Mouse (Mus musculus) cerebral cortex, adult 2 months (tissue): Measurements from ENCODE around the gene Ifit3.

Source experiments
- WGBS: fragments of 180-500 bp; shearing (Covaris S2); methylation state at CpG from one replicate; pipeline ENCODE4 v1.1.7; 2018; 5-methylcytosine and 5-hydroxymethylcytosine counted together

The Ifit3 gene

DNA sequence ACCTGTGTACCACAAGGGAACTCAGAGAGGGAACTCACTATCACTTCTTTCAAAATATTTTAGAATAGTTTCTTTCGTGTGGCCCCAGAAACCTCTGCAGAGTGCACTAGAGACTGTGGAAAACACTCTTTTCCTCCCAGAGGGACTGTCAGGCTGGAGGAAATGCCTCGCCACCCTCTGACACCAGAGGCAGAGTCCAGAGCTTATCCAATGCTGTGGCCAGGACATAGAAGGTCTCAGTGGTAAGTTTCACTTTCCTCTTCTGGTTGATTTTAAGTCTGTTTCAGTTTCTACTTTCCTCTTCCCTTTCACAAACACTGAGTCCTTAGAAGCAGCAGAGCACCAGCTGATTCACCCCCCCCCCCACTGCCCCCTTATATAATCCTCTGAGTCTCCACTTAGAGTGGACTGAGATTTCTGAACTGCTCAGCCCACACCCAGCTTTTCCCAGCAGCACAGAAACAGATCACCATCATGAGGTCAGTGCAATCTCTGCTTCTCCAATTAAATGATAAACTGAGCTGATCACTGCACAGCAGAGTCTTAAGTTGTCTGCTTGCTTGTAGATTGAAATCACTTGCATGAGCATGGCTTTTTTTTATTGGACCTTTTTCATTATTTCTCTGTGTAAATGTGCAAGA lies at the start of gene Ifit3:
Gene Ifit3 (plus strand): TSS at position 406 of the 641 bp plus-strand sequence.
- WGBS = 53% methylated on average over 2 of the region's 2 CpGs

DNA sequence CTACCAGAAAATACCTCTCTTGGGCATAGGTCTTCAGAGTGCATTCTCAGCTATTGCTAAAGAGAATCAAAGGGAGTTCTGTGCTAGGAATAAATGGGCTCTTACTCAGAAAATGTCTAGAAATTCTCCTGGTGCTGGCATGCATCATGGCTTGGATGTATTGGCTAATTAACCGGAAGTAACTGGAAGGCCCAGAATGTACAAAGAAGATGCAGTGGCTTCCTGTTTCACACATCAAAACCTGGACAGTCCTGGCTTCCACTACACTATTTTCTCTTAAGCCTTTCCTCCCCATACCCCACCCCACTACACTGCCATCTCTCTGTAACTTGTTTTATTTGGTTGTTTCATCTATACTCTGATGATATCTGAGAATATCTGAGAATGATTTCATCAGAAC lies 43.9 kb upstream of the Ifit3 start:
- WGBS = 77% methylated on average over 1 of the region's 1 CpGs

DNA sequence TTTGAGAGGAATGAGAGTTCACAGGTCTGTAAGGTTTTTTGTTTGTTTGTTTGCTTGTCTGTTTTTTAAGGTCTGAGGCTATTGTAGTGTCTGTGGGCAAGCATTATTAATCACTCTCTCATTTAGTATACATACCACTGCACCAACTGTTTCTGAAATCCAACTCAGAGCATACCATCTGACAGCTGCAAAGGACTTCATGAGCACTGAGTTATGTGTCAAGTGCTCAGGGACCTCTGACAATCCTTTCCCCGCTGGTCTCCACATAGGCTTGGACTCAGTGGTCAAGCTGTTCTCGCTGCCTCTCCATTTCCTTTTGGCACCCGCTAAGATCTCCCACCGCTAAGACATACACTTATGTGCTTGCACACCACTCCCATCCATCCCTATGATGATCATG lies 37.1 kb upstream of the Ifit3 start:
- WGBS = 91% methylated on average over 4 of the region's 4 CpGs

DNA sequence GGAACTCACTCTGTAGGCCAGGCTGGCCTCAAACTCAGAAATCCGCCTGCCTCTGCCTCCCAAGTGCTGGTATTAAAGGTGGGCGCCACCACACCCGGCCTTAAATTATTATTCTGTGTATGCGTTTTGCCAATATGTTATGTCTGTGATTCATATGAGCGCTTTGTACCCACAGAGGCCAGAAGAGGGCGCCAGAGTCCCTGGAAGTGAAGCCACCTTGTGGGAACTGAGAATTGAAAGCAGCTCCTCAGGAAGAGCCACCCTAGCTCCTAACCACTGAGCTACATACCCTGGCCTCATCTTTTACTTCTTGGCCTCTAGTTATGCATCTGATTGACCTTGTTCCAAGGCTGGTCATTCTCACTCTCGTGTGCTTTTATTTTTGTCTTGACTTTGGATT lies 35.4 kb upstream of the Ifit3 start:
- 25% methylated on average over 7 of the region's 7 CpGs for WGBS

DNA sequence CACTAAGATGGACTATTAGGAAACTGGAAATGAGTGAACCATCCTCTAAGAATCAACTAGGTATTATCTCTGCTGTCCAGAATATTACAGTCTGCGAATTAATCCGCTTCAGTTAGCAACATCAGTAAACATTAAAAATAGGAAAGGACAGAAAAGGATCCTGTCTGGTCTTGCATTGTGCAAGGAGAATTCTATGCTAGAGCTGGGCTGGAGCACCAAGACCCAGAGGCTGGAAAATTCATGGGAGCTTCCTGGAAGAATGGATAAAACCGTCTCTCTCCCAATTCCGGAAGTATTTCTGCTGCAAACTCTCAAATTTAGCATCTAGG lies 33.2 kb upstream of the Ifit3 start:
- 19% methylated on average over 4 of the region's 4 CpGs for WGBS

DNA sequence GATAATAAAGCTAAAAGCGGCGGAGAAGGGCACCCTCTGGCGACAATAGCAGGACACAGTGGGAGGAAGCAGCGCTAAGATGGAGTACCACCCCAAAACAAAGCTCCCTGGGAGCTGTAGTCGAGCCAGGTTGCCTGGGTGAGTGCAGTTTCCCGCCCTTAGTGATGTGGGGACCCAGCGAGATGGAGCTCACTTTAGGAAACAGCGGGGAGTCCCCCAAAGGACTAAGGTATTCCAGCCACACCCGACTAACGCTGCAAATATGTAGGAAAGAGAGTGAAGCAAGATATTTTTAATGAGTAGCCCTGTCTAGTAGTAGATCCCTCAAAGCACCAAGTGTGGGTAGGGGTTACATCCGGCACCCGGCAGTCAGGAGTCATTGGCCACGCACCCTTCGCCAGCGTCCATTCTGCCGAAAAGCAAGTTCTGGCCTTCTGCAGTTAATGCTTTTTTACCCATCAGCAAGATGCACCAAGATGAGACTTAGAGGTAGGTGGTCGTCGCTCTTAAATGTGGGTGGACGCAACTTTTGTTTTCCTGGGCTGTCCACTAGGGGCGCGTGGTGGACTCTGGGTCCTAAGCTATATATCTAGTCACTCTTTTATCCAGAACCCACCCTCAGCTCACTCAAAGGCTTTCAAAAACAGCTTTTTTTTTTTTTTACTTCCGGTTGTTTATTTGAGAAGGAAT lies 32.7 kb upstream of the Ifit3 start, which contains the start of gene Ifit2:
Gene Ifit2 (plus strand): TSS at position 161 of the 690 bp plus-strand sequence.
- WGBS = under 1% methylated on average over 22 of the region's 22 CpGs

DNA sequence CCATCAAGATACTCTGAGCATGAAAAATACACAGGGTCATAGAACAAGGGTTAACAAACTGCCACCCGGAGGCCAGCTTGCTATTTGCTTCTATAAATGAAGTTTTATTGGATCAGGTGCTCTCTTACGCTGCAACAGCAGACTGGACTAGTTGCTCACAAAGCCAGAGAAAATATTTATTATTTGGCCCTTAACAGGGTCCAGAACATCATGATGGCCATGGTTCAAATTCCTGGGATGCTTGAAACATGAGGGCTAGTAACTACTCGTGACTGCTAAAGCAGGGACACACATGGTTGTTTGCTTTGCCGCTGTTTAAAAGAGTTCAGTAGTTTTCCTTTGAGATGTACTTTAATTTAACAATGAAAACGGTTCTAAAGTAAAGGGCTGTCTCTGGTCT lies 31.4 kb upstream of the Ifit3 start:
- 59% methylated on average over 5 of the region's 5 CpGs for WGBS

DNA sequence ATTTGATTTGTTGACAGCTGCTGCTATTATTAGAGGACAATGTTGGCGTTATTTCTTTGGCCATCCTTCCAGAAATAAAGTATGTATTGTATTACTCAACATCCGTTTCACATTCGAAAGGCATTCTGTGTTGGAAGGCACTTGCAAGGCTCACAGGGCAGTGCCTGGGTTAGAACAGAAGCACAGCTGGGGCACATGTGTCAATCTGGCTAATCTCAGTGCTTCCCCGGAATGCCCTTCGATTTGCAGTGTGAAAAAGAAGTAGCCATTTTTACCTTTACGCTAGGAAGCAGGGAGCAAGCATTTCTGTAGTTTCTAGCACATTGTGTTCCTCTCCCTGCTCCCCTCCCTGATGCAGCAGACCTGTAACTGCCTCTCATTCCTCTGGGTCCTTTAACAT lies 30.3 kb upstream of the Ifit3 start:
- WGBS = 43% methylated on average over 6 of the region's 6 CpGs

DNA sequence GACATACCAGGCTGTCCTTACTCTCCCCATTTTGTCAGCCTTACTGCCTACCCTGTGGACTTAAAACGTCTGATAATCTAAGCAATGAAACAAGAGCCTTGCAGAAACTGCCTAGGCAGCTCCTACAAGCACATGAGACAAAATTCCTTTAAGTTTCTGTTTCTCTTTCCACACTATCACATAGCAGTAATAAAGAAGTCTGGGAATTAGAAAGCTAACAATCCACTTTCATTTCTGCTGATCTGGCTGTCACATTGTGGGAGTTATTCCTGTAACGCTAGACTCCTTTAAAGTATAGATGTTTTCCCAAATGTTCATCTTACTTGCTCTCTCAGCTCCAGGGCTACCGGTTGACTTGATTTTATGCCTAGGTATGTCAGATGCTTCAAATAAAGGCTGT lies 29.8 kb upstream of the Ifit3 start:
- WGBS = 50% methylated on average over 3 of the region's 3 CpGs

DNA sequence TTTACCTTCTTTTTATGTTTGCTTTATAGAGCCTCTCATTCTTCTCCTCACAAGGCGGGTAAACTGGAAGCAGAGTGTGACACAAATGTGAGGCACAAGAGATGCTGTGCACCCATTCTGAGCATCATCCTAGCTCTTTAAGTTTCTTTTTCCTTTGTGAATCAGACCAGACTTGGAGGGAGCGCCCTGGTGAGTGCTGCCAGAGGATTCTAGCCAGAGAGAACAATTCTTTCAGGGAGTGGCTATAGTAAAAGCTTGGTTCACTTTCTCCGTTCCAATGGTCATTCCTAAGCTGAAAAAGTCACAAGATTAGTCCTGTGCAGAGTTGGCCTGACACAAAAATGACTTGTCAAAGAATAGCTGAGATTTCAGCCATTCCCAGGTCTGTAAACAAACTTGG lies 26.7 kb upstream of the Ifit3 start:
- WGBS = 65% methylated on average over 3 of the region's 3 CpGs

DNA sequence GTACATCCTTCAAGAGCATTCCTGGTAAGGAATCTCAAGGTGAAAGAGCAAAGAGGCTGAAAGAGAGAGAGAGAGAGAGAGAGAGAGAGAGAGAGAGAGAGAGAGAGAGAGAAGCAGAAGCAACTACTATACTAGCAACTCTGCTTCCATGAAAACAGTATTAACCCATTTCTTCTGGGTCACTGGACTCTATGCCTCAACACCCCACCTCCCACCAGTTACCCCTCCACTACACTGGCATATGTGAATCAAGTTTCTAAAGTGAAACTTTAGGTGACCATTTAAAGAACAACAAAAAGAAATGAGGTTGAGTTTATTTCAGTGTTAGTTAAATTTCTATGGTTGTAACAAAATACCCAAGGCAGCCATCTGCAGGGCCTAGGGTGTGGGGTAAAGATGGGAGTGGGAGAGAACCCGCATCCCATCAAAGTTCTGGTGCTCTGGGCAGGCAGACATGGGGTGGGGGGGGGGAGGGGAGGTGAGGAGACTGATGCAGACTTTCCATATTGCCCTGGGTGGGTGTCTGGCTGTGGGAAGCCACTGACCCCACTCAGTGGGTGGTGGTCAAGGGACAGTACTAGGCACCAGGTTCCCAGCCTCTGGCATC lies 17.1 kb upstream of the Ifit3 start:
- 84% methylated on average over 1 of the region's 1 CpGs for WGBS

DNA sequence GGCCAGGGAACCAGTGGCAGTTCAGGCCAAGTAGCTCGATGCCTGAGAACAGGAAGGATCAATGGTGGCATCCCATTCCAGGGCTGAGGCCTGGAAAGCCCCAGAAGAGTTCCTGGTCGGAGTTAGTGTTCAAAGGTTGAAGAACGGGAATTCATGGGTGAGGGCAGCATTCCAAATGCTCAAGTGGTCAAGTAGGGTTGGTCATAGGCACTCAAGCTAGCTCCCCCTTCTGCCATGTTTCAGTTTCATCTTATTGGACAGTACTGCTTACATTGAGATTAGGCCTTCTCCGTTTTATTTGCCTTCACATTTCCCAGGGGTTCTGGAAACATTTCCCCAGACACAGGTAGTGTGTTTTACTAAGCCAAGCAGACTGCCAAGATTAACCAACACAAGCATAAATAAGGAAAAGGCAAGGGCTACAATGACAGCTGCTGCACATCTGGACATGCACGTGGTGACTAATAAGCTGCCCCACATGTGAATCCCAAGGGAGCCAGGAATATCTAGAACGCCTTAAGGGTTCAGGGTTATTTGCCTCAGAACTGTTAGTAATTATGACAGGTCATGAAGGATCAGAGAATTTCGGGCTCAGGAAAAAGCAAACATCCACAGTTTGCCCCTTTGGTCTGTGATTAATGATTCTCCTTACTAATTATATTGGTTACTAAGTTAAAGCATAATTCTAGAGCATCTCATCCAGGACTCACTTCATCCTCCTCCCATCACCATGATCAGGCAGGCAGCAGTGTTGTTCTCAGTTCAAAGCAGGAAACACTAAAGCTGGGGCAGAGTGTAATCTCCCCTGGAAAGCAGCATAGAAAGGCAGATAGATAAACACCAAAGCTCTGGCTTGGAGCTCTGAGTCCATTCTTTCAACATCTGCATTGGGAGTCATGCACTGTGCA lies 14.1 kb upstream of the Ifit3 start:
- 85% methylated on average over 7 of the region's 7 CpGs for WGBS

DNA sequence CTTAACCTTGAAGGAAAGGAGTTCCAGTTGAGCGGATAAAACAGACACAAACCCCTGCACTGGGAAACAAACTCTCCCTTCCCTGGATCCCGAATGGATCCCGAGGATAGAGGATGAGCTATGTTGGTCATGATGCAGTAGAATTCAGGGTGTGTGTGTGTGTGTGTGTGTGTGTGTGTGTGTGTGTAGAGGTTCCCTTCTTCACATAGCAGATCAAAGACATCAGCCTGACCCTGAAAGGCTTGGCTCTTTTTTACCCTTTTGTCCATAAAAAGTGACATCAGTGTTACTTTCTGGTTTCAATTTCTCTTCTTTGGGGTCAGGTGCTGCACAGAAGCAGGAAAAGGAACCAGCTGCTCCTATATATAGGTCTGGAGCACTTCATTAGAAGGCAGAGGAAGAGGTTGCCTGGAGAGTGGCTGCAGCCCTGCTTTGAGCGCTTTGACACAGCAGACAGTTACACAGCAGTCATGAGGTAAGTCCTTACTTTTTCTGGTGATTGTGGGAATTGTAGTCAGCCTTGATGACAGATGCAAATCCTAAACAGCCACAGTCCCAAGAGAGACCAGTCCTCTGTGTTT lies 13.3 kb upstream of the Ifit3 start:
- WGBS = 80% methylated on average over 4 of the region's 4 CpGs

DNA sequence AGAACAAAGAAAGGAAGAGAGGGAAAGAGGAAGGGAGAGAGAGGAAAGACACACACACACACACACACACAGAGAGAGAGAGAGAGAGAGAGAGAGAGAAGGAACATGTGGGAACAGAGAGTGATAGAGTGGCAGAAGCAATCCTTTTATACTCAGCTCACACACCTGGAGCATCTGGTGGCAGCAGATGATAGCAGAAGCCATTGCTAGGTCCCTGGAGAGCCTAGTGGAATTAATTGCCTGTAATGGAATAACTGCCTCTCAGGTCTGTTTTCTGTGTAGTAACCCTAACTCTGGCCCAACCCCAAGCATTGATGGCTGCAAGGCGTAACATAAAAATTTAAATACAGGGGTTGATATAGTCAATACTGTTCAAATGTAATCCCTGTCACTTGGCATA lies 12.3 kb upstream of the Ifit3 start:
- 96% methylated on average over 1 of the region's 1 CpGs for WGBS

DNA sequence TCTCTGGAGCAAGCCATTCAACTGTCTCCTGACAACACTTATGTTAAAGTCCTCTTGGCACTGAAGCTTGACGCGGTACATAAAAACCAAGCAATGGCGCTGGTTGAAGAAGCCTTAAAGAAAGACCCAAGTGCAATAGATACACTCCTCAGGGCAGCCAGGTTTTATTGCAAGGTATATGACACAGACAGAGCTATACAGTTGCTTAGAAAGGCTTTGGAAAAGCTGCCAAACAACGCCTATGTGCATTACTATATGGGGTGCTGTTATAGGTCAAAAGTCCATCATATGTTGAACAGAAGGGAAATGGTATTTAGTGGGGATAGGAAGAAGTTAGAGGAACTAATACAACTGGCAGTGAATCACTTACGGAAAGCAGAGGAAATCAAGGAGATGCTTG lies 9.7 kb upstream of the Ifit3 start:
- WGBS = 95% methylated on average over 5 of the region's 5 CpGs

DNA sequence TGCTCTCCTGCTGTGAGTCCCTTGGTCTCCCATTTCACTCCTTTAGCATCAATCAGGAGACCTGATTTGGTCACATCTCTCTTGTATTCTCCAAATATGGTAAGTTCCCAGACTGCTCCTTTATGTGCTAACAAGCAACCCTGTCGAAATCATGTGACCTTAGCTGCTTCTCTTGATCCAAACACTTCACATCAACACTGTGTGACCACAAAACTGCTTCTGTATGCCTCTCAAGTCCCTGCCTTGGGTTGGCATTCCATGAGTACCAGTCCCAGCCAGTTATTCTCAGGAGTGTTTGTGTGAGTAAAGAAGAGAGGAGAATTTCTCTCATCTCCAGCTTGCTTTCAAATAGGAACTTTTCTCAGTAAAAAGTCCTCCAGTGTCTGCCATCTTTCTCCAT lies 6.2 kb upstream of the Ifit3 start:
- 56% methylated on average over 1 of the region's 1 CpGs for WGBS

DNA sequence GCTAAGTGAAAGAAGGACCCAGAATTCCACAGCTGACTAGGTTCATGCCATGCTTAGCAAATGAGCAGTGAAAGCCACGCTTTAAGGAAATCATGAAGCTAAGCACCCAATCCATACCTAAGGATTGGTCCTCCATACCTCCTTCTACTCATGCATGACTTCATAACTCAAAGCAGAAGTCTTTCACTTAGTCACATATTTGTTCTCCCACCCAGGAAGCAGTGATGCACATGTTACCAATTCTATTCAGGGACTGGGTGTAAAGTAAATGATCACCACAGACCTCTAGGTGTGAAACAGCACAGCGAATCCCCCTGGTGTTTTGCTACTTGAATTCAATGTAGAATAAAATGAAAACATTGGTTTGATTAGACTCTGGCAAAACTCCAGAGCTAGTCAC lies 635 bp upstream of the Ifit3 start:
- WGBS = 67% methylated on average over 2 of the region's 2 CpGs

DNA sequence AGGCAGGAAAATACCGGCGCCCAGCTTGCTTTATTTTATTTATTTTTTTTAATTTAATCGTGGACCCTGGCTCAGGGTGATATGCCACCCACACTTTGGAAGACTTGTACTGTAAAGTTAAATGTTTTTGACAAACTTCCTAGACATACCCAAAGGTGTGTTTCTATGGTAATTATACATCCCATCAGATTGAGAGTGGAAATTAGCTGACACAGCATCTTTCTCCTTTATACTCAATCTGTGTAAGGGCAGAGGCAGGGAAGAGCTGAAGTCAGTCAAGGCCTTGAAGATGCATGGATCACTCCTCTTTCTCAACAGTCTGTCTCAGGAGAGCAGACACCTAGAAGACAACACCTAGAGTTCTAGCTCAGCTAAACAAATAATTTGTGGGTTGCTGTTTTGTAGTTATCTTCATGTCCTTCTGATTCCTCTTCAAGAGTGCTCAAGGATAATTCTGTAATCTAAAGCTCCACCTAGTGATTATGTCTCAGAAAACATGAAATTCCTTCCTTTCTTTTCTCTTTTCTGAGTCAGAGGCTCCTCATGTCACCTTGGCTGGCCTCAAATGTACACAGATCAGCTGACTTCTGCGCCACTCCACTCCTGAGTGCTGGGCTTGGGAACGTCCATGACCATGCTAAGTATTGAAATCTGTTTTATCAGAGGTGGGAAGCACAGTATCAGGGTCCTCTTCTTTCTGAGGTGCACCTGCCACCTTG lies 2.6 kb downstream of the Ifit3 start:
- WGBS = 74% methylated on average over 5 of the region's 5 CpGs

DNA sequence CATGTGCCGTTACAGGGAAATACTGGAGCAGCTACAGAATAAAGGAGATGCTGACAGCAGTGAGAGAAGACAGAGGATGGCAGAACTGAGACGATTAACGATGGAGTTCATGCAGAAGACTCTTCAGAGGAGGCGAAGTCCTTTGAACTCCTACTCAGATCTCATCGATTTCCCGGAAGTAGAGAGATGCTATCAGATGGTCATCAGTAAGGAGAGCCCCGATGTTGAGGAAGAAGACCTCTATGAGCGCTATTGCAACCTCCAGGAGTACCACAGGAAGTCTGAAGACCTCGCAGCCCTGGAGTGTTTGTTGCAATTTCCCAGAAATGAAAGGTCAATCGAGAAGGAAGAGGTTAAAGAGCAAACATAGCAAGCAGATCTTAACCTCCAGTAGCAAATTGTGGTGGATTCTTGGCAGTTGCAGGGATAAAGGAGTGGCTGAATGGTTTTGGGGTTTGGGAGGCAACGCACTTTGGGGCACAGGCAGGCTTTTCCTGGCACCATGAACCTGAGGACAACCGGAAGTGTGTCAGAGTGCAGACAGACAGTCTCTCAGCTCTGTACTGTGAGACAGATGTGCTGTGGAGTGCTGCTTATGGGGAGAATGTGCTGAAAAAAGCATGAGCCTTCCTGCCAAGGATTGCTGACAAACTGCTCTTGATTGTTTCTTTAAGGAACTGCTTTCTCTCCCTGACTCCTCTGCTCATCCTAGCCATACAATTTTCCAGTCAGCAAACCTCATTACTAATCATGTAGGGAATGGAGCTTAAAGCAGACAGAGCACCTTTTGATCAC lies 4.8 kb downstream of the Ifit3 start:
- WGBS = 77% methylated on average over 7 of the region's 12 CpGs

DNA sequence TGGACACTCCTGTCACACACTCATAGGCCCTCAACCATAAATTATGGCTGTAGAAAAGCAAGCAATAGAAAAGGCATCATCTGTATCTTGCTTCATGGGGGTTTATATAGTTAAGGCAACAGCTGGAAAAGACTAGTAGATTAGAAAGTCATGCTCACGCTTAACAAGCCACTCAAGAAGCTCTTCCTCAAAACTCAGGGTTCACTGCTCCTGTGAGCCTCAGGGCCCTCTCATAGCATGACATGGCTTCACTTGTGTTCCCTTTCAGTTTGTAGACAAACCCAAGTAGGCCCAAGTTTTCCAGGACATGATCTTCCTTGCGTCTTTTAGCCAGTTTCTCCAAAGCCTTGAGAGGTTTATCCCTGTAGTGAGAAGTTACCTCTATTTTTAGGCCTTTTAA lies 10.1 kb downstream of the Ifit3 start:
- WGBS = 93% methylated on average over 2 of the region's 2 CpGs

DNA sequence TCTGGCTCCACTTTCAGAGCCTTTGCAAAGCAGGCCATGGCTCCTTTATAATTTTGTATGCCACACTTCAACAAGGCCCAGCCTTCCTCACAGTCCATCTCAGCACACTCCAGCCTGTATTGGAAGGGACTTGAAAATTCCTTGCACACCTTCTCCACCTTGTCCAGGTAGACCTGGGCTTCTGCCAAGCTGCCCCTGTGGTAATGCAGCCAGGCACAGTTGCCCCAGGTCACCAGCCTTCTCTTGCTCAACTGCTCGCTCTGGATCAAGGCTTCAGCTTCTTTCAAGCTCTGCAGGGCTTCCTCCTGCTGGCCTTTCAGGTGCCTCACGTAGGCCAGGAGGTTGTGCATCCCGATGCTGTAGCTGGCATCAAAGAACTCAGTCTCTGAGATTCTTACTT lies 11.2 kb downstream of the Ifit3 start:
- 91% methylated on average over 3 of the region's 3 CpGs for WGBS
